Mouse (Mus musculus): ENCODE measurements around the gene Acer3.
"Not testable (repeated sequence)": the region's sequence is repeated elsewhere in the genome, so short reads cannot be mapped to it uniquely, and the experiment has no call there.

Gene Acer3

DNA sequence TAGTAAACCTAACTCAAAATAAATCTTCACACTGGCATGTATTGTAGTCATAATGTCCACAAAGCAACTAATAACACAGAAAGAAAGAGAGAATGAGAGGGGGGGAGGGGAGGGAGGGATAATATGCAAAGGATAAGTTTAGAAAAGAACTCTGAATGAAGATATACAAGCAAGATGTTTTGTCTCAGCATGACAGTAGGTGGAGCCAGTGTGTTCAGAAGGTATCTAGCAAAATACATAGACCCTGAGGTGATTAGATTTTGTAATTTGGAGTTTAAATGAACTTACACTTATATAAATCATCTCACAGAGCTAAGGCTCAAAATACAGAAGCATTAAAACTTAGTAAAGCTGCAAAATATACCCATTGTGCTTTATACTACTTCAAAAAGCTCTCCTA lies 44.7 kb downstream of the Acer3 start:
- DNase-seq, result no peak

DNA sequence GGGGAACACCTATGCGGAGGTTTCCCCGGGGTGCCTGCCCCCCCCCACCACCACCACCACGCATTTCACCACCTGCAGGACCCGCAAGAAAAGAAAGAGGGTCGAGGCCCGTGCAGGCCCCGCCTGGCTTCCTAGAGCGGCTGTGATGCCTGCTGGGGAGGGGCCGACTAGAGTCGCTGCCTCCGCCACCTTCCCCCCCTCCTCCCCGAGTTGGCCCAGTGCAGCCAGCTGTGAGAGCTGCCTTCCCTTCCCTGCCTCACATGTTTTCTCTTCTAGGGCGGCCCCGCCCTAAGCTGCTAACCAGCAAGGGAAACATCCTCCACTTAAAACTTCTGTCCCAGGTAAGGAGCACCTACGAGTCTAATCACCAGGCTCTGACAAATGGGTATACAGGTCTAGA lies 52.8 kb downstream of the Acer3 start:
- not testable (repeated sequence) for DNase-seq

DNA sequence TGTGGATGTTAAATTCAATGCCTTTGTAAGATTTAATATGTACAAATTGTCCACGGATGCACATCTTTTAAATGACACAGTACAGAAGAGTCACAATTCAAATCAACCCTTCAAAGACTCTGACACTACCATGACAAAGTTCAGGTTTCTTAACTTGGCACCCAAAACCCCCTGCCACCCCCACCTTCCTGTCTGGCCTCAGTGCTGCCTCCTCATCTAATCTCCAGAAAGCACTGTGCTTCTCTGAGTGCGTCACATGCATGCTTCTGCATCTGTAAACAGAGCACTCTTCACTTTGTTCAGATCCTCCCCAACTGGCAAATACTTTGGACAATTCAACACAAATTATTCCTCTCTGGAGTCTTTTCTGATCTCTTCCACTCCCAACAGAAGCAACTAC lies 68.5 kb downstream of the Acer3 start:
- no peak for DNase-seq

DNA sequence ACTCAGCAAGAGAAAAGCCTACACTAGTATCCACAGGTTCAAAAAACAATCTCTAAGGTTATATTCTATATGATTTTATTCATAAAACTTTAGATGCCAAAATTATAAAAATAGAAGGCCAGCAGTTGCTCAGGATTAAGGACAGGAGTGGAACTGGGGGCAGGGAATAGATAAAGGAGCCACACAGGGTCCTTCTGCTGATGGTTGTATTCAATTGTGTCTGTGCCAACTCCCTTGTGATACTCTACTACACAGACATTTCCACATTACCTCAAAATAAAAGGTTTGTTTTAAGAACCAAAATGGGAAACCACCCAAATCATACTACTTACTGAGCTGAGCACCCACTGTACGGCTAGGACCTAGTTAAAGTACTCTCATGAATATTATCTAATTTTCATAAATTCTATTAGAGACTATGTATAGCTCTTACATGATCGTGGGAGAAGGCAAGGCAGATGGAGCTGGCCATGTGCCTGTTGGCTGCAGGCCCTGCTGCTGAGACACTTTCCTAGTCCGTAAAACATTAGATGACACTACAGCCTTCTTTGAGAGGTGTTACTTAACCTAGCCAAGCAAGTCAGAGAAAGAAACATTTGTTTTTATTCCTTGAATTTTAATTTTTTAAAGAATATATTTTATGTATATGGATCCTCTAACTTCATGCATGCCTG lies 84.2 kb downstream of the Acer3 start:
- peak; percentile 97 for DNase-seq

DNA sequence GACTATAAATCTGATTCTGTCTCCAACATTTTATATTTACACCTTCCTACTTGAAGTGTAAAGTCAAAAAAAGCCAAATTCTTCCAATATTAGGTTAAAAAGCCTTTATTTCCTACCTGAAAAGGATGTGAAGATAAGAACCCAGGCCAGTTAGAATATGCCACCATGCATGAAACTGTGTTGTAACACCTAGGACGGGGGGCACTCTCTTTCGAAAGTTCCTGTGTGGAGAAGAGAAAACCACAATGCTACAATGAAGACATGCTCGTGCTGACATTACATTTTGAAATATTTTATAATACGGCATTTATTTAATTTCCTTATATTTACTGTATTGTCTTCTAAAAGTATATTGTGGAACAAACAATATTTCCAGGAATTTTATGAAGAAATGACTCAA lies 97.2 kb downstream of the Acer3 start:
- no peak for DNase-seq

DNA sequence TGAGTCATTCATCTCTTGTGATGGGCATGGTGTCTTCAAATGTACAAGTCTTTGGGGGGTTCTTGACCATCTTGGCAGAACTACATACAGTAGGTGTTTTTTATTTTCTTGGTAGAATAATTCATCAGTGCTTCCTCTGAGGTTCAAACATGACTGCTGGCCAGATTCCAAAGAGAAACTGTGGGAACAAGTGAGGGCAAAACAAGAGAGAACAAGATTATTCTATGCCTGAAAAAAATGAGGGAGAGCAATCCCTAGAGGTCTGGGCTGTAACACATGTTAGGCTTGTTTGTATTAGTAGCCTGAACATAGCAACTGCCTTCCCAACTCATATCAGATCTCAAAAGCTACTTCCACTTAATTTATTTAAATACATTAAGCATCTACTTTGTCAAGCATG lies 104.3 kb downstream of the Acer3 start:
- DNase-seq, result peak; percentile 16 to 35

DNA sequence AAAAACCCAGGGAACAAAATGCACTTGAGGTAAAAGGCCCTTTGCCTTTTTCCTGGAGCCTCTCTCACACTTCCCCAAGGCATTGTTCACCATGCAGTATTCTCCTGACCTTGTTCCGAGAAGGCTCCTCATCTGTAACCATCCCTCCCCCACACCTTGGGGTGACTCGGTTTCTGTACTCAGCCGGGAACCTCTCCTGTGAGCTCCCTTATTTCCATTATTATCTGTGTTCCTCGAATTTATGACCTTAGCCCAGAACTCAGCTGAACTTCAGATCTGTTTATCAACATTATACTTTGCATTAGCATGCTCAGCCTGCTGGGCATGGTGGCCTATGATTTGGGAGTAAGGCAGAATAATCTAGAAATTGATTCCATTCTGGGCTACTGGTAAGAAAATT lies 118.1 kb downstream of the Acer3 start:
- no peak for DNase-seq

DNA sequence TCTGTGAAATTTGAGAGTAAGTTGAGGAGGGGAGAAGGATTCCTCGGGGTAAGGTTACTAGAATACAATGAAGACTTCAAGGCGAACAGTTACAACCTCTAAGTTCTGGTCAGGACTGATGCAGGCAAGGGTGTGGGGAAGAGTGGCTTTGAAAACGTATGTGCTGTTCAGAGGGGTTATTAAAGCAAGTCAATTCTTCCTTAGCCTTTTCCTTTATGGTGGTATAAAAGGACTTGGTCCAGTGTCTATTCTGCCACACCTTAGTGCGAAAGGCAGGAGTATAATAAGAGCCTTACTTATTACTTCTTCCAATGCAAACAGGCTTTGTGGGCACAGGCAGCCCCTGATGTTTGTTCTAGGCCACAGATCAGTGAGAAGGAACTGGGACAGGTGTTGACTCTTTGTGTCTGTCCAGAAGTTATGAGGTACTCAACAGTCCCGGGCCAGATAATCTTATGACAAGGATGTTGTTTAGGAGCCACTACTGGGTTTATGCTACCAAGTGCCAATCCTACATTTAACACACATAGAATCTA lies 119.4 kb downstream of the Acer3 start:
- no peak for DNase-seq

DNA sequence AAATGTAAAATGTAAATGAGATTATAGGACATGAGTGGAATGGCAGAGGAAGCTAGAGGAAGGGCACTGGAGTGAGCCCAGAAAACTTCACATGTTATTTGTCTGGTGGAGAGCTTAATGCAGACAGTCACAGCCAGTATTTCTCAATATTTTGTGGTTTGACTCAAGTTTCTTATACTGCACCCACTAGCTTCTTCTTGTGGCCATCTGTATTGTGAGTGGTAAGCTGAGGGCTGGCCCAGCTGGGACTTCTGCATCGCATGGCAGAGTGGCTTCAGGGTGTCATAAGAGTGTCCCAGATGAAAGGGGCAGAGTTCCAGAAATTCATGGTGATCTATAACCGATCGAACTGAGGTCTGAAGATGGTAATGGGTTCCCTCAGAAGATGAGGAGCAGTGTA lies 120.6 kb downstream of the Acer3 start:
- DNase-seq, result no peak

DNA sequence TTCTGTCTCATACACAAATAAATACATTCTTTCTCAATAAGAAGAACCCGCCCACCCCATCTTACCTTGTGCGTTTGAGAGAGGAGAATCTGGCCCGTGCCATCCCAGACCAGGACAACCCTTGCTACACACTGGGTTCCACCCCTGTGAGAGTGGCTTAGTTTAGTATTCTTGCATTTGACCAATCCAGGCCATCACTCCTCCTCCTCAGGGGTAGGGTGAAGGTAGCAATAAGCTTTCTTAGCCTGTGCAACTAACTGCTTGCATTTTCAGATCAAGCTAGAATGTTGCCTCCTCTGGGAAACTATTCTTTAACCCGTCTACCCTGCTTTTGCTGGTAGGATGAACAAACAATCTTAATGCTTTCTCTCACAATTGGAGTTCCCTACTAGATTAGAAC lies 121.6 kb downstream of the Acer3 start, which contains the start of gene B3gnt6:
B3gnt6 (minus strand) TSS at position 101 of the 400 bp plus-strand sequence.
- no peak for DNase-seq

DNA sequence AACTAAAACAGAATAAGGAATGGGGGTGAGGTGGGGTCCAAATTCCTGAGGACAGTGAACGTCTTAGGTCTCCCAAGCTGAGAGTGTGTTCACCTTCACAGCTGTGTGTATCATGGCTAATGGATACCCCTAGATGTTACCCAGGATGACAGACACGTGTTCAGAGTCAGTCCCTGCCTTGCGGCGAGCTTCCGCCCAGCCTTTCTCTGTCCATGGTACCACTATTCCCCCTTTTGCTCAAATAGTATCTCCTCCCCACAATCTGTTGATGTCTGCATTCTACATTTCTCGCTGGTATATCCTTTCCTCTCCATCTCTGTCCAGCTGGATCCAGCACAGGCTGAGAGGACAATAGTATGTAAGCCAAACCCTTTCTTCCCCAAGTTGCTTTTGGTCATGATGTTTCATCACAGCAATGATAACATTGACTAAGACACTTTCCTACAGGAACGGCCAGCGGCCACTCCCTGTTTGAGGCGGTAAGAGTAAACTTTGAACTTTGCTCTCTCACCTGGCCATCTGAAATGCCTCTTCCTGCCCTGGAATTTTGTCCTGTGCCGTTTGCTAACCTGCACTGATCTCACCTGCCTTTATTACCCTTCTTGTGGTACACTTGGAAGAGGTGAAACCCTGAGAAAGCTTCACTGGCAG lies 125.7 kb downstream of the Acer3 start:
- no peak for DNase-seq

DNA sequence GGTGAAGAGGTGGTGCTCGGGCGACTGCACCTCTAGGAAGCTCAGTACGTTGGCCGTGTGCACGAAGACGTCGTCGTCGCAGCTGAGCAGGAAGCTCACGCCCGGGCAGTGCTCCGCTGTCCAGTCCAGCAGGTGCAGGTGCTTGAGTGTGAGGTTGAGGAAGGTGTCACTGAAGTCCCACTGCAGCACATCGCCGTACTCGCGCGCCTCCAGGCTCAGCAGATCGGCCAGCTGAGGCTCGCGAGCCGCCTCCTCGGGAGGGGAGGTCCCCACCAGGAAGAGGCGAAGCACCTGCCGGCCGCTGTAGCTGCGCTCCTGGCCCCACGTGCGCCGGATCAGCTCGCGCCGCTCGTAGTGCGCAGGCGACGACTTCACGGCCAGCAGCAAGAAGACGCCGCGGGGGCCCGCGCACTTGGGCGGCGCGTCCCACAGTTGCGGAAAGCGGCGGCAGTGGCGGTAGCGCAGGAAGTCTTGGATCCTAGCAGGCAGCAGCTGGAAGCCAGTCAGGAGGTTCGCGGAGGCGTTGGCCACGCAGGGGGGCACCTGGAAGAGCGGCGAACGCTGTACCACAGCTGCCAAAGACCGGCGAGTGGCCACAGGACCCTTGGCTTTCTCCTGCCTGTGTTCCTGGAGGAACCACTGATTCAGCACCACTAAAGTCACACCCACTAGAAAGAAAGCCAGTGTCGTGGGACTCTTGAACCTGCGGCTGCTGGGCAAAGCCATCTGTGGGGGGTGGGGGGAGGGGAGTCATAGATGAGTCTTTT lies 126.8 kb downstream of the Acer3 start:
- peak in 1 of 2 experiments; percentile 33 for DNase-seq

DNA sequence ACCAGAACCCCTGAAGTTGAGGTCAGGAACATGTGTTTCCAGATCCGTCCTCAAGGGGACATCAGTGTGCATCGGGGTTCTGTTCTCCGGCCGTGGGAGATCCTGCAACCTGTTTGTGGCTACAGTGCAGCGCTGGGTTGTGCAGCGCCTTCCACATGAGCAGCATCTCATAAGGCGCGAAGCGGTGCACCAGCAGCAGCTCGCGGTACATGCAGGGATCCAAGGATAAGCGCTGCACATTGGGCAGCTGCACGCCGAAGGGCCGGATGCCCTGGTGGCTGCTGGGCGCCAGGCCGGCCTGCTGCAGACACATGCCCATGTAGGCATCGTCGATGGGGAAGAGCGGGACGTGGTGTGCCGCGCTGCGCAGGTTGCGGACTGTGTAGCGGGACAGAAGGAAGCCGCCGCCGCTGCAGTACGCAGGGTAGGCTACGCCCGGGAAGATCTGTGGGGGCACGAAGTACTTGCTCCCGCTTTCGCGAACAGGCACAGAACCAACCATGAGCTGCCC lies 127.4 kb downstream of the Acer3 start:
- peak; percentile 51 to 69 for DNase-seq

DNA sequence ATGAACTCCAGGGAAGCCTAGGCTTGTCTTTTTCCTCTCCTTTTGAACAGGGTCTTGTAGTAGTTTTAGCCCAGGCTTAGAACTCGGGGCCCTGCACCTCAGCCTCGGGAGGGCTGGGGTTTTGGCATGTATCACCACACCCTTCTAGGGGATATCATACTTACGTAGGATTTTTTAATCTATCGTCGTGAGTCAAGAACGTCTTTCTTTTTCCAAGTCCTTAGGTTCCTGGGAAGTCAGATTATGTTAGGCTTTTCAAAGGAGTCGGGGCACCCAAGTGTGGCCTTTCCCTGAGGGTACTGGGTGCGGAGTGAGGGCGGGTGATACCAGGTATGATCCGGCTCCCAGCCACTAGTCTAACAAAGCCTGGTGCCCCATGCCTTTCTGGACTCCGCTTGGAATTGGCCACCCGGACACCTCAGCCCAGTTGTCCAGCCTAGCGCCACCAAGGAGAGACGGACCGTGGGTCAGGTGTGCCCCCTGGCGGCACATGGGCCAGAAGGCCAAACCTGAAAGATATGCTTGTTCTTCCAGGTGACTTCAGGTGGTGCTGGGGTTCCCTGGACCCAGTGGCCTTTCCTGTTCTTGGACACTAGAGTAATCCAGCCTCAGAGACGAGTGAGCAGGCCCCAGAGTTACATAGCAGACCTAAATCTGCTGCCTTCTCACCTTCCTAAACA lies 129.3 kb downstream of the Acer3 start:
- peak; percentile 31 to 45 for DNase-seq

DNA sequence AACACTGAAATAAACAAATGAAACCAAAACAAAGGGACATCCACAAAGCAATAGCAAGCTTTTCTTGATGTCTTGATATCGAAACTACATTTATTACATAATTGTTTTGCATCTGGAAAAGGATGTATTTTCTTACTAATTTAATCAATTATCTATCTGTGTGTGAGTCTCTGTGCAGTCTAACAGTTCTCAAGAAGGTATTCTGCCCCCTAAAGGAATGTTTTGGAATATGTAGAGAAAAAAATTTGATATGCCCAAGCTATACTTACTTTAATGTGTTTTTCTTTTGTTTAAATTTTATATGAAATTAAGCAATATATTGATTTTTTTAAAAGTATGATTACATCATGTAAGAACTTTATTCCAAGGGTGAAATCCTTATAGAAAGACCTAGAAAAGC lies 130.4 kb downstream of the Acer3 start:
- DNase-seq, result no peak

DNA sequence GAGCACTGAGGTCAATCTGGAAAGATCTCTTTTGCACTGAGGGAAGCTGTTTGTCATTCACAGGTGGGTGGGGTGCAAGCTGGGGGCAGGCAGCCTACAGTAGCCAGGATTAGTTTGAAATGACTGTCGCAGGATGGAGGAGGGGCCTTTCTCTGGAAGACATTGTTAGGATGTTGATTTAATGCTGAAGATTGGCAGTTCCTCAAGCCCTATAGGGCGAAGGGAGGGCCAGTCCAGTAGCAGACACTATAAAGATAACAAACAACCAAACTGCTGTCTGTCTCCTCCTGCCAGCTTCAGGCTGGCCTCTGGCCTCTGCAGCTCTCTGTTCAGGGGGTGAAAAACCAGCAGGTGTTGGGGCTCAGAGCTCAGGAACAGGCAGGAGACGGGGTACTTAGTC lies 131.3 kb downstream of the Acer3 start:
- DNase-seq, result no peak

DNA sequence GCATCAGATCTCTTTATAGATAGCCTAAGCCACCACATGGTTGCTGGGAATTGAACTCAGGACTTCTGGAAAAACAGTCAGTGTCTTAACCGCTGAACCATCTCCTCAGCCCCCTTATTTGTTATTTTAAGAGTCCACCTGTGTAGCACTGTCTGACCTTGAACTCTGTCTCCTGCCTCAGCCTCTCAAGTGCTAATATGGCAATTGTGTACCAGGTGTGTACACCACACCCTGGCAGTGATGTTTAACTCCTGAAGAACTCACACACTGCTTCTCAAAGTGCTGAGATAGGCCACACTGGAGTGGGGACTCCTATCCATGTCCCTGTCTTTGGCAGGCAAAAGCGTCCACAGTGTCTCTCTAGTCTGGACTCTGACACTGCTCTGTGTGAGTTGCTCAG lies 132.3 kb downstream of the Acer3 start:
- DNase-seq, result no peak

DNA sequence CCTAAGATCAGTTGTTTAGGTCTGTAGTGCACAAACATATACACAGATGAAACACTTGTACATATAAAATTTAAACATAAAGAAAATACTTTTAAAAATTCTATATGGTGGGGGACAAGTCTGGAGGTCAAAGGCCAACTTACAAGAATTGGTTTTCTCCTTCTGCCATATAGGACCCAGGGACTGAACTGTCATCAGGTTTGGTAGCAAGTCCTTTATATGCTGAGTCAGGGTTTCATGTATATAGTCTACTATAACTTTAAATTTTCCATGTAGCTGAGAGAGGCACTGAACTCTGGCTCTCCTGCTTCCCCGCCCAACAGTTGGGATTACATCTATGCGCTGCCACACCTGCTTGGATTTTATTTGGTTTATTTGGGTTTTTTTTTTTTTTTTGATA lies 132.8 kb downstream of the Acer3 start:
- no peak for DNase-seq

DNA sequence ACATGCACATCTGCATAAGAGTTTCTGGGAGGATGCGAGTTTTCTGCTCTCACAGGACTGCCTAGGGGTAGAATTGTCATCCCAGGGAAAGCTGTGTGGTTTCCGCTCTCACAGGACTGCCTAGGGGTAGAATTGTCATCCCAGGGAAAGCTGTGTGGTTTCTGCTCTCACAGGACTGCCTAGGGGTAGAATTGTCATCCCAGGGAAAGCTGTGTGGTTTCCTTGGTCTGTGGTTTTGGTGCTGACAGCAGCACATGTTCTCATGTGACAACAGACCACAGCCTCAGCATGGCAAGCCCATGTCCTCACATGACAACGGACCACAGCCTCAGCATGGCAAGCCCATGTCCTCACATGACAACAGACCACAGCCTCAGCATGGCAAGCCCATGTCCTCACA lies 133.7 kb downstream of the Acer3 start:
- not testable (repeated sequence) for DNase-seq

DNA sequence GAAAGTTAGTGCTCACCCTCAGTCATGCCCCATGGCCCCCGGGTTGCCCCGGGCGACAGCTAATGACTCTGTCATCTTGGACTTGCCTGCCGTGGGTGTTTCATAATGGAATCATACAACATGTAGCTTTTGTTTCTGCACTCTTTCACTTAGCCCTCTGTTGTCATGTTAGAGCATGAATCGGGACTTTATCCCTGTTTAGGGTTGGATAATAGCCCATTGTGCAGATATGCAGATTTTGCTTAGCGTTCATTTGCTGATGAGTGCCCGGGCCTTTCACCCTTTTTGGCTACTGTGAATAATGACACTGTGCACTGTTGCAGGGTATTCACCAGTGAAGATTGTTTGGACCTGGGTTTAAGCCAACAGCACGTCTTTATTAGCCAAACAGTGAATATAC lies 134.4 kb downstream of the Acer3 start:
- no peak for DNase-seq

DNA sequence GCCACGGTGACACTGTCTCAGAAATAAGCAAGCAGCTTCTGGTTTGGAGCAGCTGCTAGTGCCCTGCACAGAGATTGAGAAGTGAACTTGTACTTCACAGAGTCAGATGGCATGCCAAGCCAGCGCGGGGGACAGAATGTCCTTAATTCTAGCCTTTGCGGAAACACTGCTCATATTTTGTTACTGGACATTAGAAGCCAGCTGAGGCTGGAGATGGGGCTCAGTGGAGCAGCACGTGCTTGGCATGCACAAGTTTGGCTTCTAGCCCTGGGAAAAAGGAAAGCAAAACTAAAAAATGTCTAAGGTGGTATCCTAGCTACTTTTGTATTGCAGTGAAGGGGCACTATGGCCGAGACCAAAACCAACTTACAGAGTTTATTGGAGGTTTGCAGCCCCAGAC lies 135.7 kb downstream of the Acer3 start:
- DNase-seq, result peak; percentile 28 to 39

DNA sequence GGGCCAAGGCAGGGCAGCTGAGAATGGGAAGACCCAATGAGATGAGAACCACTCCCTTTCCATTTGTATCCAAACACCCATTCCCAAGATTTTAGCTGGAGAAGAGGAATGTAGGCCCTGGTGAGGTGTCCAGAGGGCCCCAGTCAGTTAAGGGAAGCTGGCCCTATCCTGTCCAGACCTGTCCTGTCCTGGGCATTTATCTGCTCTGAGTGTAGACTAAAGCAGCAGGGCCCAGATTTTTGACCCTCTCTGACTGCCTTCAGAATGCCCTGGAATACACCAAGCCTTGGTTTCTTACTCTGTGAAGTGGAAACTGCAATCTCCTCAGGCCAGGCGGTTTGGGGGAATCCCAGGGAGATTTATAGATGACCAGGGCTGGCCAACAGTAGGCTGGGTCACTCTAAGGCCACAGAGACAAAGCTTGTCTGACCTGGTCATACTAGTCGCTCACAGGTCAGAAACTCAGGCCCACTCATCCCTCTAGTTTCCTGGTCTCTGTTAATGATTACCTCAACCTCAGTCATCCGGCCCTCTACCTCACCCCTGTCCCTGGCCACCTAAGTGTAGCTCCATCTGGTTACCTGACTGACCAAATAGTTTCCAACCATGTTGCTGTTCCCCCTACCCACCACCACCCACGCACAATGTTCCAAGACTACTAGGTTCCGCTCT lies 142.3 kb downstream of the Acer3 start:
- no peak for DNase-seq
